Mouse (Mus musculus) erythroid progenitor cell, adult 5-6 weeks (primary cell): ENCODE measurements around the gene Rab26. TPM values are rescaled to one million over a fixed set of nuclear protein-coding genes. Genes with fewer than 3 reads are reported as not detected.
A peak's percentile ranks its signal among the peaks of the same experiment; 100 is the strongest.

Experiments
- ATAC-seq: replicated peaks from 2 replicates; pipeline ENCODE4 v1.8.0; 2016; ENCODE audit warnings: moderate number of reproducible peaks, mild to moderate bottlenecking, moderate TSS enrichment, inconsistent platforms; ENCODE audit not compliant: poor library complexity, low FRiP score, severe bottlenecking
- total RNA-seq, 2 experiments: library from RNA; stranded (forward) in 1 of 2; stranded (reverse) in 1 of 2; fragments of 150-400 nt in 1 of 2; fragments of 186-747, 209-891 nt in 1 of 2; gene quantifications; 2 replicates each; pipeline versions ENCODE4 v1.2.3 to v1.2.4; 2015 to 2017; ENCODE audit warnings: low replicate concordance in 2 of 2

Gene Rab26
- total RNA-seq, 2 experiments from 2014 or later, result not detected

DNA sequence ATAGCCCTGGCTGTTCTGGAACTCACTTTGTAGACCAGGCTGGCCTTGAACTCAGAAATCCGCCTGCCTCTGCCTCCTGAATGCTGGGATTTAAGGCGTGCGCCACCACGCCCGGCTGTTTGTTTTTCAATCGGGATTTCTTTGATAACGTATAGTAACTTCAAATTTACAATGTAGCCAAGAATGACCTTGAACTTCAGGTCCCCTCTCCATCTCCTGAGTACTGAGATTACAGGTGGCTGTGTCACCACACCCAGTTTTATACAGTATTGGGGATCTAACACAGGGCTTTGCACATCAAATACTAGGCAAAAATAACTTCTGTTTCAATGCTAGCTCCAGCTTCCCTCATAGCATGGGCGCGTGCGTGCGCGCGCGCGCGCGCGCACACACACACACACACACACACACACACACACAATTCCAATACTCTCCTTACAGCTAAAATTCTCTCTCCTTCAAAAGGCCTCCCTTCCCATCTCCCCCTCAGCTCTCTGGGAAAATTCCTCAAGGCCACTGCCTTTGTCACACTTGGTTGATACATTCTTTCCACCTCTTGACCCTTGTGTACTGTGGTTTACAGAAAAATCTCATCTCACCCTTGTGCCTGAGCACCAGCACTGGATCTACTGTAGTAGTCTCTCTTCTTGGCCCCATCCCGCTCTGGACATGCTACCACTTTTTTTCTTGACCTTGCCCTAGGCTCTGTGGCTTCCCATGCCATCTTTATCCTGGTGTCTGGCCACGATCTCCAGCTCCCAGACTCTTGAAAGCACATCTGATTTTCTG is 52.8 kb downstream of the Rab26 start:
- no peak for ATAC-seq

GRCm38 (mm10) chr17:24480201-24480826 is 53.7 kb downstream of the Rab26 start:
- no peak for ATAC-seq

DNA sequence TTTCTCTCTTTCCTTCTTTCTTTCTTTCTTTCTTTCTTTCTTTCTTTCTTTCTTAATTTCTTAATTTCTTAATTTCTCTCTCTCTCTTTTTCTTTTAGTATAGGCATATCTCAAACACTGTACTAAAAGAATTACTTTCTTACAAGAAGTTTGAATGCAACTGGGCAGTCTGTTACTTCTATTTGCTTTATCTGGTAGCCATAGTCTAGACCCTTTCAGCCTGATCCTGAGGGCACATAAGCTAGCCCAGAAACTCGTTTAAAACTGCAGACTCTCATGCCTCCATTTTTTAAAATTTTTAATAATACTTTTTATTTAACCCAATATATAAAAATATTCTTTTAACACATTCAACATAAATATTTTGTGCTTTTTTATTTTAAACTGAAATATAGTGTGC is 54.6 kb downstream of the Rab26 start:
- ATAC-seq, result no peak

- peak; percentile 91 for ATAC-seq
Observed at GRCm38 (mm10) chr17:24478663-24479380, 55.2 kb downstream of the Rab26 start, which contains the start of gene Mlst8. TSS of gene Mlst8 (minus strand) at chr17:24479078.

DNA sequence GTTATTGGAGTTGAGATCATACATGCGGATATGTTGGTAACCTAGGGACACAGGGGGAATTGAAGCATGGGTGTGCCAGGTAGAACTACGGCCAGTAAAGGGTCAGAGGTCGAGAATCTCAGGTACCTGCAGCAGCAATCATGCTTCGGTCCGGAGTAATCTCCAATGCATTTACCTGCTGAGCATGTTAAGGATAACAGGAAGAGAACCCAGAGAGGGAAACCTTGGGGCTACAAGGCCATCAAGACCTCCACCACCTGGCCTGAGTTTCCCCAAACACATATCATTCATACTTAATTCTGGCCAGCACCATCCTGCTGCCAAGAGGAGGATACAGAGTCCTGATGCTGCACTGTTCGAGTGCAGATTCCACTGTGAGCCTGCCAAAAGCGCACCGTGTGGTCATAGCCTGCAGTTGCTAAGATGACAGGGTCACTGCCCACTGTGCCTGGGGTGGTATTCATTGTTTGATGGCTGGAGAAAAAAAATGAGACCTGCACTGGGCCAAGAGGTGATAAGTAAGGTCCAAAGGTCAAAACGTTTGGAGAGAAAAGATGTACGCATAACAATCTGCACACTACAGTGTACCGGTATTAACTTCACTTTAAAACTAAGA is 55.9 kb downstream of the Rab26 start:
- no peak; the same call in 1 of the 2 replicates for ATAC-seq

Other genes starting within 250 kb of the Rab26 start
- not detected in 2 replicates for gene Abca17, start 183.1 kb downstream of the Rab26 start, total RNA-seq (2015; ENCODE audit: low replicate concordance)
- not detected in 2 replicates for gene Abca17, start 183.1 kb downstream of the Rab26 start, total RNA-seq (2017; ENCODE audit: low replicate concordance)
- gene Abca3, start 182.3 kb downstream of the Rab26 start, total RNA-seq (2015; ENCODE audit: low replicate concordance), result 38.9 and 43.2 TPM in 2 replicates
- 45.6 and 46.2 TPM in 2 replicates for gene Abca3, start 182.3 kb downstream of the Rab26 start, total RNA-seq (2017; ENCODE audit: low replicate concordance)
- 78.6 and 100 TPM in 2 replicates for gene Rnps1, start 119.6 kb downstream of the Rab26 start, total RNA-seq (2015; ENCODE audit: low replicate concordance)
- gene Rnps1, start 119.6 kb downstream of the Rab26 start, total RNA-seq (2017; ENCODE audit: low replicate concordance), result 62.5 and 72.1 TPM in 2 replicates
- gene Eci1, start 107.6 kb downstream of the Rab26 start, total RNA-seq (2015; ENCODE audit: low replicate concordance), result 4.3 and 16.8 TPM in 2 replicates
- gene Eci1, start 107.6 kb downstream of the Rab26 start, total RNA-seq (2017; ENCODE audit: low replicate concordance), result 6.2 TPM in 1 of 2 replicates, not detected in the other
- 4.6 and 9.0 TPM in 2 replicates for gene Dnase1l2, start 91.1 kb downstream of the Rab26 start, total RNA-seq (2015; ENCODE audit: low replicate concordance)
- 1.2 and 4.0 TPM in 2 replicates for gene Dnase1l2, start 91.1 kb downstream of the Rab26 start, total RNA-seq (2017; ENCODE audit: low replicate concordance)
- gene E4f1, start 63.9 kb downstream of the Rab26 start, total RNA-seq (2015; ENCODE audit: low replicate concordance), result 34.8 and 64.5 TPM in 2 replicates
- gene E4f1, start 63.9 kb downstream of the Rab26 start, total RNA-seq (2017; ENCODE audit: low replicate concordance), result 24.8 and 28.7 TPM in 2 replicates
- gene Pgp, start 63.8 kb downstream of the Rab26 start, total RNA-seq (2015; ENCODE audit: low replicate concordance), result 28.1 and 48.6 TPM in 2 replicates
- 35.8 and 43.4 TPM in 2 replicates for gene Pgp, start 63.8 kb downstream of the Rab26 start, total RNA-seq (2017; ENCODE audit: low replicate concordance)
- gene Bricd5, start 60.3 kb downstream of the Rab26 start, total RNA-seq (2015; ENCODE audit: low replicate concordance), result not detected in 2 replicates
- gene Bricd5, start 60.3 kb downstream of the Rab26 start, total RNA-seq (2017; ENCODE audit: low replicate concordance), result 2.1 TPM in 1 of 2 replicates, not detected in the other
- gene Mlst8, start 55.1 kb downstream of the Rab26 start, total RNA-seq (2015; ENCODE audit: low replicate concordance), result 6.5 and 27.7 TPM in 2 replicates
- 16.8 and 20.5 TPM in 2 replicates for gene Mlst8, start 55.1 kb downstream of the Rab26 start, total RNA-seq (2017; ENCODE audit: low replicate concordance)
- not detected in 2 replicates for gene Caskin1, start 45.6 kb downstream of the Rab26 start, total RNA-seq (2015; ENCODE audit: low replicate concordance)
- gene Caskin1, start 45.6 kb downstream of the Rab26 start, total RNA-seq (2017; ENCODE audit: low replicate concordance), result not detected in 2 replicates
- gene Traf7, start 6.3 kb downstream of the Rab26 start, total RNA-seq (2015; ENCODE audit: low replicate concordance), result 49.0 and 54.1 TPM in 2 replicates
- gene Traf7, start 6.3 kb downstream of the Rab26 start, total RNA-seq (2017; ENCODE audit: low replicate concordance), result 73.9 and 83.1 TPM in 2 replicates
- 11.3 and 11.9 TPM in 2 replicates for gene Pkd1, start 15.6 kb upstream of the Rab26 start, total RNA-seq (2015; ENCODE audit: low replicate concordance)
- 11.7 and 22.5 TPM in 2 replicates for gene Pkd1, start 15.6 kb upstream of the Rab26 start, total RNA-seq (2017; ENCODE audit: low replicate concordance)
- gene Tsc2, start 98.4 kb upstream of the Rab26 start, total RNA-seq (2015; ENCODE audit: low replicate concordance), result 49.0 and 56.6 TPM in 2 replicates
- 13.5 and 28.4 TPM in 2 replicates for gene Tsc2, start 98.4 kb upstream of the Rab26 start, total RNA-seq (2017; ENCODE audit: low replicate concordance)
- not detected in 2 replicates for gene Nthl1, start 98.5 kb upstream of the Rab26 start, total RNA-seq (2015; ENCODE audit: low replicate concordance)
- gene Nthl1, start 98.5 kb upstream of the Rab26 start, total RNA-seq (2017; ENCODE audit: low replicate concordance), result 0.39 and 1.1 TPM in 2 replicates
- gene Slc9a3r2, start 116.1 kb upstream of the Rab26 start, total RNA-seq (2015; ENCODE audit: low replicate concordance), result 0.84 TPM in 1 of 2 replicates, not detected in the other
- not detected in 2 replicates for gene Slc9a3r2, start 116.1 kb upstream of the Rab26 start, total RNA-seq (2017; ENCODE audit: low replicate concordance)
- gene Npw, start 124.2 kb upstream of the Rab26 start, total RNA-seq (2015; ENCODE audit: low replicate concordance), result not detected in 2 replicates
- not detected in 2 replicates for gene Npw, start 124.2 kb upstream of the Rab26 start, total RNA-seq (2017; ENCODE audit: low replicate concordance)
- gene Zfp598, start 135.5 kb upstream of the Rab26 start, total RNA-seq (2015; ENCODE audit: low replicate concordance), result 13.4 and 18.4 TPM in 2 replicates
- gene Zfp598, start 135.5 kb upstream of the Rab26 start, total RNA-seq (2017; ENCODE audit: low replicate concordance), result 9.2 and 12.0 TPM in 2 replicates
- gene Syngr3, start 155.7 kb upstream of the Rab26 start, total RNA-seq (2015; ENCODE audit: low replicate concordance), result not detected in 2 replicates
- not detected in 2 replicates for gene Syngr3, start 155.7 kb upstream of the Rab26 start, total RNA-seq (2017; ENCODE audit: low replicate concordance)
- gene Gfer, start 161.9 kb upstream of the Rab26 start, total RNA-seq (2015; ENCODE audit: low replicate concordance), result 9.6 and 15.9 TPM in 2 replicates
- gene Gfer, start 161.9 kb upstream of the Rab26 start, total RNA-seq (2017; ENCODE audit: low replicate concordance), result 14.0 and 15.7 TPM in 2 replicates
- gene Noxo1, start 162.0 kb upstream of the Rab26 start, total RNA-seq (2015; ENCODE audit: low replicate concordance), result not detected in 2 replicates
- gene Noxo1, start 162.0 kb upstream of the Rab26 start, total RNA-seq (2017; ENCODE audit: low replicate concordance), result not detected in 2 replicates
- 5.8 and 10.1 TPM in 2 replicates for gene Tbl3, start 173.4 kb upstream of the Rab26 start, total RNA-seq (2015; ENCODE audit: low replicate concordance)
- gene Tbl3, start 173.4 kb upstream of the Rab26 start, total RNA-seq (2017; ENCODE audit: low replicate concordance), result 4.8 and 9.0 TPM in 2 replicates
- not detected in 2 replicates for gene Rnf151, start 183.9 kb upstream of the Rab26 start, total RNA-seq (2015; ENCODE audit: low replicate concordance)
- gene Rnf151, start 183.9 kb upstream of the Rab26 start, total RNA-seq (2017; ENCODE audit: low replicate concordance), result not detected in 2 replicates
- 1,299 and 1,601 TPM in 2 replicates for gene Rps2, start 183.9 kb upstream of the Rab26 start, total RNA-seq (2015; ENCODE audit: low replicate concordance)
- 315 and 526 TPM in 2 replicates for gene Rps2, start 183.9 kb upstream of the Rab26 start, total RNA-seq (2017; ENCODE audit: low replicate concordance)
- gene Ndufb10, start 190.3 kb upstream of the Rab26 start, total RNA-seq (2015; ENCODE audit: low replicate concordance), result 178 and 200 TPM in 2 replicates
- gene Ndufb10, start 190.3 kb upstream of the Rab26 start, total RNA-seq (2017; ENCODE audit: low replicate concordance), result 84.0 and 122 TPM in 2 replicates
- gene Rpl3l, start 193.6 kb upstream of the Rab26 start, total RNA-seq (2015; ENCODE audit: low replicate concordance), result not detected in 2 replicates
- not detected in 2 replicates for gene Rpl3l, start 193.6 kb upstream of the Rab26 start, total RNA-seq (2017; ENCODE audit: low replicate concordance)
- gene Msrb1, start 202.4 kb upstream of the Rab26 start, total RNA-seq (2015; ENCODE audit: low replicate concordance), result 108 and 112 TPM in 2 replicates
- gene Msrb1, start 202.4 kb upstream of the Rab26 start, total RNA-seq (2017; ENCODE audit: low replicate concordance), result 29.5 and 61.6 TPM in 2 replicates
- not detected in 2 replicates for gene Hs3st6, start 218.8 kb upstream of the Rab26 start, total RNA-seq (2015; ENCODE audit: low replicate concordance)
- gene Hs3st6, start 218.8 kb upstream of the Rab26 start, total RNA-seq (2017; ENCODE audit: low replicate concordance), result not detected in 2 replicates